Mouse (Mus musculus): Measurements from ENCODE around the gene Tln1. TPM values are rescaled to one million over a fixed set of nuclear protein-coding genes. Genes with fewer than 3 reads are reported as not detected.

The Tln1 gene
- total and polyA plus RNA-seq, 3 experiments = 22.3 to 59.3 (median 50.1) TPM

DNA sequence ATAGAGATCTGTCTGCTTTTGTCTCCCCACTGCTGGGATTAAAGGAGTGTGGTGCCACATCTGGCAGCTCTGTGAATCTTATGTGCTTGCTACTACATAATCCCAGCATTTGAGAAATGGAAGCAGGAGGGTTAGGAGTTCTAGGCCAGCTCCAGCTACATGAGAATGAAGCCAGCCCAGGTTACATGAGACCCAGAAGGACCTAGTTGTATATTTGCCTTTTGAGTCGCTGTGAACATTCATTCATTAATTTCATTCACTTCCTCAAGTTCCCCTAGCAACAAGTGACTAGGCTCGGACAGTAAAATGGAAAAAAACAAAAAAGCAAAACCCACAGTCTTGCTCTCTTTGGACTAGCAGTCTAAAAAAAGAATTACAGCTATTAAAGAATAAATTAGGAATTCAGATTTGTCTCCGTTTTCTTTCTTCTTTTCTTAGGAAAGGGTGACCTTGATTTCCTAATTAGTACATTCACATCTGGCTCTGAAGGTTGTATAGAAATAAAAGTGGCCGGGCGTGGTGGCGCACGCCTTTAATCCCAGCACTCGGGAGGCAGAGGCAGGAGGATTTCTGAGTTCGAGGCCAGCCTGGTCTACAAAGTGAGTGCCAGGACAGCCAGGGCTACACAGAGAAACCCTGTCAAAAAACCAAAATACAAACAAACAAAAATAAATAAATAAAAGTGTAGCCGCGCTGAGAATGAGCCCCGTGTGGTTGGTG, 70.2 kb downstream of the Tln1 start:
- H3K9ac ChIP-seq (ENCODE audit: insufficient read depth, low read depth) = no peak overlapping the region
- in situ Hi-C loops (cut with MboI; ENCODE audit: low pct_ligation_motif_present, low pct_unique_long_range_greater_than_20kb, low sequenced_read_pairs) (no loop called here), dilution Hi-C loops (cut with MboI; ENCODE audit: extremely low pct_ligation_motif_present, extremely low pct_unique_long_range_greater_than_20kb, low sequenced_read_pairs) (no loop called here)
- TF ChIP-seq PAX5 (IDR thresholded peaks at IDR 0.05; ENCODE audit: low read length) (no peak), ZMIZ1 (IDR thresholded peaks at IDR 0.05; ENCODE audit: low read depth, low read length) (no peak), MEF2A (IDR thresholded peaks at IDR 0.05; ENCODE audit: borderline replicate concordance, low read depth, low read length) (no peak), RAD21 (IDR thresholded peaks at IDR 0.05; ENCODE audit: low read depth, low read length) (no peak), MAFK (IDR thresholded peaks at IDR 0.05; ENCODE audit: insufficient replicate concordance, low read length) (no peak), MAX (IDR thresholded peaks at IDR 0.05; ENCODE audit: low read length) (no peak), BHLHE40 (IDR thresholded peaks at IDR 0.05; ENCODE audit: low read depth, low read length) (no peak), NELFE (IDR thresholded peaks at IDR 0.05; ENCODE audit: low read depth, low read length) (no peak), MAZ (IDR thresholded peaks at IDR 0.05; ENCODE audit: low read depth, low read length) (peak; percentile 83; the same call in 1 of the 2 replicates), MYC (IDR thresholded peaks at IDR 0.05; ENCODE audit: low read depth, low read length) (no peak), CTCF (conservative IDR thresholded peaks at IDR 0.05 in 1 of 2, IDR thresholded peaks at IDR 0.05 in 1 of 2; ENCODE audit: low read depth in 2 of 2, low read length in 2 of 2) (no peak), HCFC1 (IDR thresholded peaks at IDR 0.05; ENCODE audit: low read depth, low read length) (peak; percentile 7; the same call in 1 of the 2 replicates), RCOR1 (conservative IDR thresholded peaks at IDR 0.05; ENCODE audit: low read depth, low read length) (peak; percentile 70; the same call in 1 of the 2 replicates), JUND (conservative IDR thresholded peaks at IDR 0.05; ENCODE audit: low read depth, low read length) (no peak), SIN3A (IDR thresholded peaks at IDR 0.05; ENCODE audit: low read length) (peak; percentile 34; the same call in 1 of the 2 replicates), ELF1 (IDR thresholded peaks at IDR 0.05; ENCODE audit: low read depth, low read length) (no peak), ZKSCAN1 (IDR thresholded peaks at IDR 0.05; ENCODE audit: borderline replicate concordance, low read depth, low read length) (no peak), UBTF (IDR thresholded peaks at IDR 0.05; ENCODE audit: low read depth, low read length) (no peak), POLR2A (IDR thresholded peaks at IDR 0.05; ENCODE audit: low read depth, low read length) (no peak), SMC3 (IDR thresholded peaks at IDR 0.05; ENCODE audit: low read depth, low read length) (no peak), GABPA (IDR thresholded peaks at IDR 0.05; ENCODE audit: insufficient replicate concordance, low read depth, low read length) (no peak), USF2 (conservative IDR thresholded peaks at IDR 0.05; ENCODE audit: low read depth, low read length) (no peak), ETS1 (conservative IDR thresholded peaks at IDR 0.05; ENCODE audit: low read depth, low read length) (no peak), POLR2AphosphoS2 (IDR thresholded peaks at IDR 0.05; ENCODE audit: low read depth, low read length) (no peak), NRF1 (IDR thresholded peaks at IDR 0.05; ENCODE audit: low read depth, low read length) (no peak), IRF4 (IDR thresholded peaks at IDR 0.05; ENCODE audit: low read depth, low read length) (no peak), JUN (IDR thresholded peaks at IDR 0.05; ENCODE audit: insufficient read depth, low read depth, low read length) (no peak), ZC3H11A (IDR thresholded peaks at IDR 0.05; ENCODE audit: low read depth, low read length) (no peak), KAT2A (IDR thresholded peaks at IDR 0.05; ENCODE audit: insufficient replicate concordance, low read length) (no peak), MXI1 (IDR thresholded peaks at IDR 0.05; ENCODE audit: low read depth, low read length) (no peak), EP300 (IDR thresholded peaks at IDR 0.05; ENCODE audit: low read length) (no peak), CHD1 (IDR thresholded peaks at IDR 0.05; ENCODE audit: low read depth, low read length) (no peak), E2F4 (IDR thresholded peaks at IDR 0.05; ENCODE audit: insufficient replicate concordance, low read depth, low read length) (no peak), USF1 (IDR thresholded peaks at IDR 0.05; ENCODE audit: low read depth, low read length) (no peak), TBP (conservative IDR thresholded peaks at IDR 0.05; ENCODE audit: low read depth, low read length) (no peak), TCF12 (IDR thresholded peaks at IDR 0.05; ENCODE audit: low read depth, low read length) (0 out of 2 replicates have a peak, but pooled peaks have one; percentile 3), CHD2 (IDR thresholded peaks at IDR 0.05; ENCODE audit: low read length) (peak; percentile 65; the same call in 1 of the 2 replicates), ZNF384 (IDR thresholded peaks at IDR 0.05; ENCODE audit: low read depth, low read length) (0 out of 2 replicates have a peak, but pooled peaks have one; percentile 13)
- H3K27ac ChIP-seq (ENCODE audit: insufficient read depth, low read depth) = no peak overlapping the region
- H3K4me1 ChIP-seq (ENCODE audit: control insufficient read depth in 1 of 2, insufficient read depth in 2 of 2) = peaks cover 0 to 11% of the 10 kb centered on the region in 2 experiments; a peak in 2 of 4 replicates
- peak; percentile 28 for DNase-seq (ENCODE audit: extremely low read depth)
- H3K36me3 ChIP-seq (replicated peaks in 1 of 2; ENCODE audit: control insufficient read depth in 1 of 2, insufficient read depth in 1 of 2, low read length in 1 of 2) = peaks cover 4 to 25% of the 10 kb centered on the region in 2 experiments
- H3K4me2 ChIP-seq (ENCODE audit: insufficient read depth, low read depth, poor library complexity, severe bottlenecking) = peak overlapping the region; percentile 35
- H3K27me3 ChIP-seq (replicated peaks) = peaks cover 2% of the 10 kb centered on the region
- H3K9me3 ChIP-seq (replicated peaks; ENCODE audit: low read length) = peaks cover 6% of the 10 kb centered on the region
- no peaks in the 10 kb centered on the region for H3K79me2 ChIP-seq (replicated peaks; ENCODE audit: control insufficient read depth, extremely low read depth, insufficient read depth, poor library complexity, severe bottlenecking)
- no peak overlapping the region for H3K4me3 ChIP-seq (replicated peaks in 1 of 3; ENCODE audit: low read depth in 2 of 3, low read length in 2 of 3, poor library complexity in 1 of 3)
